Mouse (Mus musculus): ENCODE measurements around the gene Nmnat2.

- no peak for TF ChIP-seq CTCF (IDR thresholded peaks at IDR 0.05 in 2 of 3, conservative IDR thresholded peaks at IDR 0.05 in 1 of 3; ENCODE audit: control insufficient read depth in 1 of 3, insufficient read depth in 1 of 3, low read depth in 2 of 3, low read length in 3 of 3, poor library complexity in 1 of 3, severe bottlenecking in 1 of 3)
- TF ChIP-seq POLR2AphosphoS5 (IDR thresholded peaks at IDR 0.05; ENCODE audit: borderline replicate concordance, low read depth, low read length): no peak
- no peak for TF ChIP-seq TBP (IDR thresholded peaks at IDR 0.05; ENCODE audit: low read depth, low read length)
- no peak for TF ChIP-seq POLR2A (IDR thresholded peaks at IDR 0.05; ENCODE audit: control insufficient read depth in 1 of 2, insufficient read depth in 1 of 2, low read depth in 1 of 2, low read length in 2 of 2, poor library complexity in 1 of 2)
These were observed 51.3 kb downstream of the Nmnat2 start for GRCm38 (mm10) chr1:153006054-153006453.

Measured in MEL (cell line).